Mouse (Mus musculus) forebrain, embryonic 16.5 days (tissue): ENCODE data around the gene Rdm1. TPM values are rescaled to one million over a fixed set of nuclear protein-coding genes. Genes with fewer than 3 reads are reported as not detected.
A peak's percentile ranks its signal among the peaks of the same experiment; 100 is the strongest.
"Not testable (repeated sequence)": the region's sequence is repeated elsewhere in the genome, so short reads cannot be mapped to it uniquely, and the experiment has no call there.

Experiments
- ATAC-seq: fragments of 200-750 bp; cut with Nextera tagmentation; 2 replicates; pipeline ENCODE4 v1.8.0; 2017; ENCODE audit warnings: mild to moderate bottlenecking, moderate library complexity
- H3K27ac ChIP-seq: fragments of 300-500 bp; sonication (generic); 2 replicates; pipeline ENCODE4 v1.5.1; 2014; ENCODE audit warnings: low read length, control low read depth
- H3K27me3 ChIP-seq: fragments of 300-500 bp; sonication (generic); replicated peaks from 2 replicates; pipeline ENCODE4 v1.6.1; 2014; ENCODE audit warnings: low read length; ENCODE audit not compliant: control insufficient read depth, insufficient read depth
- H3K36me3 ChIP-seq: fragments of 300-500 bp; sonication (generic); 2 replicates; pipeline ENCODE4 v1.6.1; 2014; ENCODE audit not compliant: control insufficient read depth, insufficient read depth
- H3K4me1 ChIP-seq: fragments of 300-500 bp; sonication (generic); replicated peaks from 2 replicates; pipeline ENCODE4 v1.6.1; 2014; ENCODE audit warnings: low read length; ENCODE audit not compliant: control insufficient read depth, insufficient read depth
- H3K4me2 ChIP-seq: fragments of 300-500 bp; sonication (generic); 2 replicates; pipeline ENCODE4 v1.6.1; 2014; ENCODE audit warnings: mild to moderate bottlenecking, low read length, control low read depth
- H3K4me3 ChIP-seq: fragments of 300-500 bp; sonication (generic); replicated peaks from 2 replicates; pipeline ENCODE4 v1.5.1; 2014; ENCODE audit warnings: mild to moderate bottlenecking, low read length, control low read depth
- H3K9ac ChIP-seq: fragments of 300-500 bp; sonication (generic); replicated peaks from 2 replicates; pipeline ENCODE4 v1.6.1; 2014; ENCODE audit warnings: low read depth, low read length, control low read depth
- H3K9me3 ChIP-seq: fragments of 300-500 bp; sonication (generic); 2 replicates; pipeline ENCODE4 v1.6.1; 2016; ENCODE audit warnings: low read length; ENCODE audit not compliant: control insufficient read depth
- WGBS: fragments of 180-500 bp; shearing (Covaris S2); extraction: QIAGEN DNeasy Blood & Tissue Kit; methylation state at CpG from one replicate; pipeline ENCODE4 v1.1.7; 2014; 5-methylcytosine and 5-hydroxymethylcytosine counted together
- polyA plus RNA-seq: library from polyadenylated mRNA; unstranded; fragments of >200 nt; fragmentation: Nextera tagmentation; extraction: Ambion mirVana; gene quantifications from 2 replicates; pipeline ENCODE4 v1.2.1, GENCODE M21; 2015

The Rdm1 gene
- polyA plus RNA-seq, 1 experiment from 2014 or later: 21.9 TPM

GRCm38 (mm10) chr11:101628733-101629417, 1.9 kb downstream of the Rdm1 start:
- 67% methylated on average over 4 of the region's 5 CpGs for WGBS
- not testable (repeated sequence) for H3K36me3 ChIP-seq, H3K9me3 ChIP-seq, H3K9ac ChIP-seq, H3K4me1 ChIP-seq, ATAC-seq, H3K4me3 ChIP-seq, H3K27ac ChIP-seq, H3K27me3 ChIP-seq
- H3K4me2 ChIP-seq: peak overlapping the region; percentile 81

GRCm38 (mm10) chr11:101635660-101636059, 8.7 kb downstream of the Rdm1 start:
- no peaks in the 10 kb centered on the region for H3K27me3 ChIP-seq
- no peaks in the 10 kb centered on the region; the same call in 1 of the 2 replicates for H3K4me1 ChIP-seq
- no peak for ATAC-seq
- H3K9ac ChIP-seq: no peak overlapping the region
- H3K4me2 ChIP-seq: no peak overlapping the region
- no peak overlapping the region for H3K27ac ChIP-seq
- no peak overlapping the region for H3K4me3 ChIP-seq
- H3K36me3 ChIP-seq: no peaks in the 10 kb centered on the region
- H3K9me3 ChIP-seq: no peaks in the 10 kb centered on the region
- WGBS: 84% methylated on average over 10 of the region's 10 CpGs

- no peak overlapping the region for H3K4me2 ChIP-seq
- WGBS: 91% methylated on average over 4 of the region's 4 CpGs
- H3K9me3 ChIP-seq: no peaks in the 10 kb centered on the region
- H3K9ac ChIP-seq: no peak overlapping the region
- H3K27ac ChIP-seq: no peak overlapping the region
- no peak for ATAC-seq
- H3K4me1 ChIP-seq: no peaks in the 10 kb centered on the region; the same call in 1 of the 2 replicates
- H3K4me3 ChIP-seq: no peak overlapping the region
- H3K36me3 ChIP-seq: no peaks in the 10 kb centered on the region
- H3K27me3 ChIP-seq: no peaks in the 10 kb centered on the region
Observed at GRCm38 (mm10) chr11:101639761-101640160, 12.8 kb downstream of the Rdm1 start.

GRCm38 (mm10) chr11:101640857-101641709, 14.1 kb downstream of the Rdm1 start:
- 6% methylated on average over 49 of the region's 53 CpGs for WGBS
- H3K27me3 ChIP-seq: not testable (repeated sequence)

GRCm38 (mm10) chr11:101641710-101642642, 15.0 kb downstream of the Rdm1 start:
- H3K4me1 ChIP-seq, H3K27me3 ChIP-seq, H3K4me3 ChIP-seq, H3K36me3 ChIP-seq, H3K9me3 ChIP-seq: not testable (repeated sequence)
- H3K9ac ChIP-seq: peak overlapping the region; percentile 47
- 6% methylated on average over 13 of the region's 26 CpGs for WGBS
- peak overlapping the region; percentile 42 for H3K4me2 ChIP-seq
- peak; percentile 76 for ATAC-seq
- H3K27ac ChIP-seq: peak overlapping the region; percentile 81

More at GRCm38 (mm10) chr11:101640857-101641709, 14.1 kb downstream of the Rdm1 start:
- Histone ChIP-seq H3K4me3 (peak overlapping the region; percentile 42), H3K4me2 (peak overlapping the region; percentile 42), H3K9ac (peak overlapping the region; percentile 47), H3K27ac (peak overlapping the region; percentile 81)
- ATAC-seq: peak; percentile 70
- not testable (repeated sequence) for H3K9me3 ChIP-seq, H3K4me1 ChIP-seq, H3K36me3 ChIP-seq

- Histone ChIP-seq H3K4me2 (no peak overlapping the region), H3K9me3 (no peaks in the 10 kb centered on the region), H3K9ac (no peak overlapping the region), H3K4me1 (peaks cover 6% of the 10 kb centered on the region), H3K36me3 (no peaks in the 10 kb centered on the region), H3K27me3 (no peaks in the 10 kb centered on the region), H3K4me3 (no peak overlapping the region), H3K27ac (no peak overlapping the region)
- WGBS: 36% methylated on average over 5 of the region's 5 CpGs
- no peak for ATAC-seq
Observed at GRCm38 (mm10) chr11:101642931-101643330, 15.9 kb downstream of the Rdm1 start.

GRCm38 (mm10) chr11:101644591-101644990, 17.6 kb downstream of the Rdm1 start:
- Histone ChIP-seq H3K36me3 (no peaks in the 10 kb centered on the region), H3K27me3 (no peaks in the 10 kb centered on the region), H3K4me2 (no peak overlapping the region), H3K9me3 (no peaks in the 10 kb centered on the region), H3K4me3 (no peak overlapping the region), H3K4me1 (peaks cover 6% of the 10 kb centered on the region), H3K9ac (no peak overlapping the region), H3K27ac (no peak overlapping the region)
- ATAC-seq: no peak
- WGBS: 55% methylated on average over 3 of the region's 3 CpGs

GRCm38 (mm10) chr11:101645043-101645410, 18.0 kb downstream of the Rdm1 start:
- H3K4me2 ChIP-seq, ATAC-seq: not testable (repeated sequence)

More at GRCm38 (mm10) chr11:101645043-101645410, 18.0 kb downstream of the Rdm1 start:
- under 1% methylated on average over 4 of the region's 4 CpGs for WGBS
- H3K9ac ChIP-seq, H3K4me1 ChIP-seq, H3K27me3 ChIP-seq, H3K4me3 ChIP-seq, H3K9me3 ChIP-seq, H3K36me3 ChIP-seq: not testable (repeated sequence)
- peak overlapping the region; percentile 69; the same call in 1 of the 2 replicates for H3K27ac ChIP-seq
